ENCODE assay signal across 12 mouse cellular contexts in the genomic region with DNA sequence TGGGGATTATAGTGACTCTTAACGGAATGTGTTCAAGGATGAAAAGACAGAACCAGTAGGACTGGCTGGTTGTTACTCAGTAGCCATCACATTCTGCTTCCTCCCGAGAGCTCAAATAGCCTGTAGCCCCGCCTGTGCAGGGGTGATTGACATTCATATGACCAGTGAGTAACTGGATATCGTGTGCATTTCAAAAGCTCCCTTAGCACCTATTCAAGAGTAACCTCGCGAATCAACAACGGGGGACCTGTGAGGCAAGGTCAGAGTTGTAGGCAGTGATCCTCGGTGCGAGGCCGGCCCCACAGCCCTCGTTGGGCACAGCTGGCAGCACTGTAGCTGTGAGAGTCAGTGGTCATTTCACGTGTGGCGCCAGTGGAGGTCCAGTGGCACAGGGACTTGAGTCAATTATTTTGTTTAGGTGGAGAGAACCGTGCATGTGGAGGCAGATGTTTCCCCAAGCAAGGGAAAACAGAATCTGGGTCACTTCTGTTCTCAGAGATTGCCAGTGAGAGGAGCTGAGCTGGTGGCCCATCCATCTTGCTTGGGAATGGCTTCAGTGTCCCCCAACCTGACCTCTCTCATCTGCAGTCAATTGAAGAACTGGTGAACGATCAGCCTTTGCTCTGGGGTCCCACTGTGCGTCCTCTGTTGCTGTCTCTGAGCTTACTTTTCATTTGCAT. TPM values are rescaled to one million over a fixed set of nuclear protein-coding genes. Genes with fewer than 3 reads are reported as not detected.
DNase-seq lines count a peak whose midpoint lies in the region; ATAC-seq and TF ChIP-seq lines count a peak whose summit lies in the region.
"Had no signal": no experiment of that assay in that cellular context is flagged by ENCODE, and none has a peak within 500 bp of the region (broad histone marks: within the 10 kb centered on the region; RNA-seq: fewer than 3 reads in every experiment).

No protein-coding gene starts in this region.

- no peak for ATAC-seq in stomach, embryonic 15.5 days (ENCODE audit: insufficient read depth, low FRiP score, low read depth)
- no peak for ATAC-seq in stomach, postnatal 0 days (ENCODE audit: low FRiP score, low TSS enrichment)
- no peak for ATAC-seq in limb, embryonic 11.5 days (ENCODE audit: insufficient number of reproducible peaks, low FRiP score, low TSS enrichment, low read depth)

- H3K9ac ChIP-seq in stomach, embryonic 15.5 days, result no peak overlapping the region
- no peak overlapping the region for H3K9ac ChIP-seq in stomach, postnatal 0 days (ENCODE audit: low read length)
- no peak overlapping the region; the same call in 1 of the 2 replicates for H3K9ac ChIP-seq in limb, embryonic 11.5 days (ENCODE audit: low read length)

- DNase-seq in gastrocnemius, adult 2 months, result no peak
- no peak for DNase-seq in gastrocnemius, postnatal 25 days
- DNase-seq in stomach, postnatal 0 days (ENCODE audit: low spot score), result no peak
- peak; percentile 23 for DNase-seq in limb, embryonic 11.5 days (ENCODE audit: low spot score)
- peak; percentile 14 to 27 for DNase-seq in thymus, postnatal 10 days (ENCODE audit: low spot score in 2 of 2)
- DNase-seq in kidney, adult 2 months, result no peak
- no peak for DNase-seq in yolk sac, embryonic 10.5 days (ENCODE audit: low spot score)
- DNase-seq: kidney, adult 8-10 months; left cerebral cortex, postnatal 4 days had no signal

- TF ChIP-seq POLR2A in kidney, adult 2 months (IDR thresholded peaks at IDR 0.05; ENCODE audit: low read depth, low read length), result no peak

- no peaks in the 10 kb centered on the region for H3K36me3 ChIP-seq in stomach, embryonic 15.5 days
- H3K36me3 ChIP-seq in stomach, postnatal 0 days (ENCODE audit: control insufficient read depth, insufficient read depth, low read length), result no peaks in the 10 kb centered on the region
- H3K36me3 ChIP-seq in limb, embryonic 11.5 days (ENCODE audit: control insufficient read depth, insufficient read depth, low read length), result no peaks in the 10 kb centered on the region
- H3K36me3 ChIP-seq in kidney, adult 2 months (ENCODE audit: control insufficient read depth, insufficient read depth, low read length), result no peaks in the 10 kb centered on the region

- H3K27ac ChIP-seq in gastrocnemius, adult 2 months, result peak overlapping the region; percentile 40; the same call in 1 of the 2 replicates
- H3K27ac ChIP-seq in stomach, embryonic 15.5 days, result peak overlapping the region; percentile 57
- H3K27ac ChIP-seq in stomach, postnatal 0 days (replicated peaks), result no peak overlapping the region
- no peak overlapping the region for H3K27ac ChIP-seq in limb, embryonic 11.5 days (replicated peaks; ENCODE audit: low read depth, low read length)
- H3K27ac ChIP-seq in kidney, adult 2 months (ENCODE audit: insufficient read depth, low read depth, low read length), result no peak overlapping the region

- H3K4me2 ChIP-seq in stomach, embryonic 15.5 days, result no peak overlapping the region
- H3K4me2 ChIP-seq in stomach, postnatal 0 days (replicated peaks; ENCODE audit: low read depth), result no peak overlapping the region
- H3K4me2 ChIP-seq in limb, embryonic 11.5 days (ENCODE audit: low read depth, severe bottlenecking), result no peak overlapping the region; the same call in 1 of the 2 replicates

- no peak overlapping the region for H3K4me3 ChIP-seq in gastrocnemius, adult 2 months
- no peak overlapping the region for H3K4me3 ChIP-seq in stomach, embryonic 15.5 days (replicated peaks)
- H3K4me3 ChIP-seq in stomach, postnatal 0 days (ENCODE audit: low read depth, low read length), result no peak overlapping the region
- no peak overlapping the region for H3K4me3 ChIP-seq in limb, embryonic 11.5 days (ENCODE audit: low read depth, low read length)
- no peak overlapping the region for H3K4me3 ChIP-seq in kidney, adult 2 months (ENCODE audit: insufficient read depth, low read depth, low read length)
- H3K4me3 ChIP-seq: heart, adult 2 months had no signal

- intact Hi-C loops in gastrocnemius, adult 2 months (cut with DNase I), result no loop called here

- no peak for TF ChIP-seq CTCF in gastrocnemius, adult 2 months (IDR thresholded peaks at IDR 0.05)
- no peak for TF ChIP-seq CTCF in stomach, postnatal 0 days (IDR thresholded peaks at IDR 0.05; ENCODE audit: low read depth)
- no peak for TF ChIP-seq CTCF in kidney, adult 2 months (conservative IDR thresholded peaks at IDR 0.05; ENCODE audit: insufficient read depth, insufficient read length, low read depth, low read length)

- WGBS in stomach, embryonic 15.5 days, result 54% methylated on average over 16 of the region's 16 CpGs
- 48% methylated on average over 16 of the region's 16 CpGs for WGBS in stomach, postnatal 0 days
- WGBS in limb, embryonic 11.5 days, result 42% methylated on average over 16 of the region's 16 CpGs
- 38% methylated on average over 16 of the region's 16 CpGs for WGBS in kidney, adult 2 months

- no peak for TF ChIP-seq EP300 in stomach, postnatal 0 days (optimal IDR thresholded peaks at IDR 0.05)

- no peaks in the 10 kb centered on the region for H3K9me3 ChIP-seq in stomach, embryonic 15.5 days
- no peaks in the 10 kb centered on the region for H3K9me3 ChIP-seq in stomach, postnatal 0 days (ENCODE audit: control insufficient read depth, low read length)
- H3K9me3 ChIP-seq in limb, embryonic 11.5 days (ENCODE audit: control insufficient read depth, low read length), result no peaks in the 10 kb centered on the region

- H3K4me1 ChIP-seq in stomach, embryonic 15.5 days, result peaks cover 17% of the 10 kb centered on the region
- no peaks in the 10 kb centered on the region for H3K4me1 ChIP-seq in stomach, postnatal 0 days (replicated peaks; ENCODE audit: control insufficient read depth, insufficient read depth)
- H3K4me1 ChIP-seq in limb, embryonic 11.5 days (ENCODE audit: control insufficient read depth, insufficient read depth, low read length), result 0 out of 2 replicates have a peak, but pooled peaks cover 10% of the 10 kb centered on the region
- H3K4me1 ChIP-seq in kidney, adult 2 months (ENCODE audit: control insufficient read depth, insufficient read depth, low read length), result no peaks in the 10 kb centered on the region; the same call in 1 of the 2 replicates

- H3K27me3 ChIP-seq in stomach, embryonic 15.5 days (replicated peaks), result no peaks in the 10 kb centered on the region
- H3K27me3 ChIP-seq in stomach, postnatal 0 days (ENCODE audit: control insufficient read depth, insufficient read depth, low read length), result no peaks in the 10 kb centered on the region
- peaks cover 12% of the 10 kb centered on the region; the same call in 1 of the 2 replicates for H3K27me3 ChIP-seq in limb, embryonic 11.5 days (ENCODE audit: control insufficient read depth, insufficient read depth, low read length)
- H3K27me3 ChIP-seq in kidney, adult 2 months (replicated peaks; ENCODE audit: control insufficient read depth, insufficient read depth, low read length), result no peaks in the 10 kb centered on the region

RNA-seq across cellular contexts. Expression of a gene that starts 41.1 kb away (rescaled TPM):
- total RNA-seq in gastrocnemius, adult 2 months (2021), result under 1 TPM in 1 of 2 experiments, not detected in 1; 0.13 TPM
- total RNA-seq in gastrocnemius, postnatal 25 days (2021), result under 1 TPM; 0.20 to 0.27 TPM
- polyA plus RNA-seq in stomach, embryonic 15.5 days (2015; fragmentation: Nextera tagmentation; extraction: Ambion mirVana), result 4.1 and 4.8 TPM in 2 replicates
- 3.9 TPM in 2 replicates for polyA plus RNA-seq in stomach, postnatal 0 days (2015; fragmentation: Nextera tagmentation; extraction: Ambion mirVana)
- 0.51 and 0.96 TPM in 2 replicates for polyA plus RNA-seq in limb, embryonic 11.5 days (2014; fragmentation: Nextera tagmentation; extraction: Ambion mirVana)
- 0.72 and 0.81 TPM in 2 replicates for polyA plus RNA-seq in kidney, adult 2 months (2012; rRNA removed)
- total RNA-seq: ES-E14 had no signal

RNA-seq across cellular contexts. Expression of a gene that starts 50.8 kb away (rescaled TPM):
- total RNA-seq in gastrocnemius, adult 2 months (2021), result not detected
- total RNA-seq in gastrocnemius, postnatal 25 days (2021), result not detected
- not detected in 2 replicates for polyA plus RNA-seq in stomach, embryonic 15.5 days (2015; fragmentation: Nextera tagmentation; extraction: Ambion mirVana)
- not detected in 2 replicates for polyA plus RNA-seq in stomach, postnatal 0 days (2015; fragmentation: Nextera tagmentation; extraction: Ambion mirVana)
- polyA plus RNA-seq in limb, embryonic 11.5 days (2014; fragmentation: Nextera tagmentation; extraction: Ambion mirVana), result not detected in 2 replicates
- 0.06 TPM in 1 of 2 replicates, not detected in the other for polyA plus RNA-seq in kidney, adult 2 months (2012; rRNA removed)
- total RNA-seq: ES-E14; heart, adult 2 months; left cerebral cortex, postnatal 4 days had no signal
- polyA plus RNA-seq: heart, adult 2 months had no signal

Comparison
In these comparisons a context has a peak if more than half of its experiments do, and no peak if none do; other contexts are left out.
1. H3K27ac ChIP-seq: peak in gastrocnemius, adult 2 months (single experiment) and stomach, embryonic 15.5 days (single experiment); none in stomach, postnatal 0 days (single experiment), limb, embryonic 11.5 days (single experiment) and kidney, adult 2 months (single experiment).
2. DNase-seq: peak in limb, embryonic 11.5 days (single experiment) and thymus, postnatal 10 days (2 of 2); none in gastrocnemius, adult 2 months (single experiment), gastrocnemius, postnatal 25 days (single experiment), stomach, postnatal 0 days (single experiment), kidney, adult 2 months (single experiment) and yolk sac, embryonic 10.5 days (single experiment).